Mouse (Mus musculus): Measurements from ENCODE around the gene Rufy3. TPM values are rescaled to one million over a fixed set of nuclear protein-coding genes. Genes with fewer than 3 reads are reported as not detected.

Rufy3 gene
- polyA plus RNA-seq, 1 experiment from 2014 or later = 10.8 TPM

DNA sequence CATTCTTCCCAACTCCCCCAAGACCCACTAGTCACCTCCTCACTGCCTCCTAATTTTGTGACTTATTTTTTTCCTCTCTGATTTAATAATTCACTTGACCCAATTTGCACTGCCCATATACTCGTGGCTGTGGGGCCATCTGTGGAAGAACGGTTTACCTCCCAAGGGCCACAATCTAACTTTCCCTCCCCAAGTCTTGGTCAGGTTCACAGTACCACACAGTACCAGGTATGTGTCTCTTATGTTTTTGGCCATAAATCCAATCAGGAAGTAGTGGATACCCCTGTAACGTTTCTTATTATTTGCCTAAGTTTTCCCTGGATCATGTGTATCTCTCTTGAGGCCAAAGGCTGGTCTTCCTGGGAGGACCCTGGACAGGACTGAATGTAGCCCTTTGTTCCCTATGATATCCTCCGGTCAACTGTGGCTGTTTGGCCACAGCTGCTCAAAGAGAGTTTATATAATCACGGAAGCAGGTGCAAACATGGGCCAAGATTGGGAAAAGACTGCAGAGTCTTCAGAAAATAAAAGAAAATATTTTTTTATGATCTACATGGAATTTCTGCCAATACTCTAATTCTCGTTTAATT lies 126.8 kb downstream of the Rufy3 start:
- no peaks in the 10 kb centered on the region for H3K4me1 ChIP-seq (replicated peaks; ENCODE audit: control insufficient read depth, insufficient read depth, low read length)

GRCm38 (mm10) chr5:88692586-88692985 lies 127.7 kb downstream of the Rufy3 start:
- ATAC-seq = no peak

More for the DNA sequence above, 126.8 kb downstream of the Rufy3 start:
- Histone ChIP-seq H3K27ac (ENCODE audit: low read depth, low read length) (no peak overlapping the region), H3K36me3 (ENCODE audit: control insufficient read depth, insufficient read depth) (no peaks in the 10 kb centered on the region), H3K9me3 (ENCODE audit: control insufficient read depth) (no peaks in the 10 kb centered on the region), H3K9ac (ENCODE audit: low read depth, low read length) (no peak overlapping the region), H3K27me3 (replicated peaks; ENCODE audit: control insufficient read depth, insufficient read depth, low read length) (no peaks in the 10 kb centered on the region), H3K4me3 (ENCODE audit: low read depth, low read length) (no peak overlapping the region), H3K4me2 (replicated peaks; ENCODE audit: low read depth) (no peak overlapping the region)
- no peak for ATAC-seq
- no peak for TF ChIP-seq CTCF (IDR thresholded peaks at IDR 0.05; ENCODE audit: low read depth)
- 28% methylated on average over 6 of the region's 6 CpGs for WGBS

DNA sequence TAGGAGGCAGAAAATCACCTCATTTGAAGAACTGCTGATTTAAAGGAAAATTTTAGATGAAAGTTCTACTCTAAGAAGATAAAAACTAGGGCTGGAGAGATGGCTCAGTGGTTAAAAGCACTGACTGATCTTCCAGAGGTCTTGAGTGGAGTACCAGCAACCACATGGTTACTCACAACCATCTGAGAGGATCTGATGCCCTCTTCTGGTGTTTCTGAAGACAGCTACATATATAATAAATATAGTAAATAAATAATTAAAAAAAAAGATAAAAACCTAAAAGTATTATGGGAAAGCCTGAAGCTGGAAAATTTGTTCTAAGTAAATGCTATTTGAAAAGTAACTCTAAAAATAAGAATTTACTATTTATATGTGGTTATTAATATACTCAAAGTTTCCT lies 128.2 kb downstream of the Rufy3 start:
- ATAC-seq = no peak
- Histone ChIP-seq H3K36me3 (ENCODE audit: control insufficient read depth, insufficient read depth) (no peaks in the 10 kb centered on the region), H3K9ac (ENCODE audit: low read depth, low read length) (no peak overlapping the region), H3K4me1 (replicated peaks; ENCODE audit: control insufficient read depth, insufficient read depth, low read length) (no peaks in the 10 kb centered on the region), H3K4me2 (replicated peaks; ENCODE audit: low read depth) (no peak overlapping the region), H3K9me3 (ENCODE audit: control insufficient read depth) (no peaks in the 10 kb centered on the region), H3K4me3 (ENCODE audit: low read depth, low read length) (no peak overlapping the region), H3K27ac (ENCODE audit: low read depth, low read length) (no peak overlapping the region), H3K27me3 (replicated peaks; ENCODE audit: control insufficient read depth, insufficient read depth, low read length) (no peaks in the 10 kb centered on the region)
- no peak for TF ChIP-seq CTCF (IDR thresholded peaks at IDR 0.05; ENCODE audit: low read depth)

More at GRCm38 (mm10) chr5:88692586-88692985, 127.7 kb downstream of the Rufy3 start:
- Histone ChIP-seq H3K27ac (ENCODE audit: low read depth, low read length) (no peak overlapping the region), H3K9ac (ENCODE audit: low read depth, low read length) (no peak overlapping the region), H3K4me3 (ENCODE audit: low read depth, low read length) (no peak overlapping the region), H3K36me3 (ENCODE audit: control insufficient read depth, insufficient read depth) (no peaks in the 10 kb centered on the region), H3K27me3 (replicated peaks; ENCODE audit: control insufficient read depth, insufficient read depth, low read length) (no peaks in the 10 kb centered on the region), H3K4me2 (replicated peaks; ENCODE audit: low read depth) (no peak overlapping the region), H3K4me1 (replicated peaks; ENCODE audit: control insufficient read depth, insufficient read depth, low read length) (no peaks in the 10 kb centered on the region), H3K9me3 (ENCODE audit: control insufficient read depth) (no peaks in the 10 kb centered on the region)
- TF ChIP-seq CTCF (IDR thresholded peaks at IDR 0.05; ENCODE audit: low read depth) = no peak
- WGBS = 93% methylated on average over 4 of the region's 4 CpGs

DNA sequence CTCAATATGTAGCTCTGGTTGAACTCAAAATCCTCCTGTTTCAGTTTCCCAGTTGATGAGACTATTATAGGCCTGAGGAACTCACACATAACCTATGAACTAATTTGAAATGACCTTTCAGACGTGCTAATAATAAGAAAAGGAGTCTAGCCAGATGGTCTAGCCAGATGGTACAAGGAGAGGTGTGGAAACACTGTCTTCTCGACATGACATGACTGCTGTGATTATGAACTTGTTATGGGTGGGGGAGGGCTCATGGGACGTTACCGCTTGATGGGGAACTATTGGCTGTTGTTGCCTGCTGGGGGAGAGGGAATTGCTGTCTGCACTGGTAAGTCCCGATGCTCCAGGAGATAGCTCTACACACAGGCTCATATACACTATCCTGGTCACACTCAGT lies 132.5 kb downstream of the Rufy3 start:
- no peak overlapping the region for H3K27ac ChIP-seq (ENCODE audit: low read depth, low read length)
- no peak for TF ChIP-seq CTCF (IDR thresholded peaks at IDR 0.05; ENCODE audit: low read depth)
- H3K27me3 ChIP-seq (replicated peaks; ENCODE audit: control insufficient read depth, insufficient read depth, low read length) = no peaks in the 10 kb centered on the region
- H3K4me2 ChIP-seq (replicated peaks; ENCODE audit: low read depth) = no peak overlapping the region
- WGBS = 77% methylated on average over 5 of the region's 5 CpGs
- no peak for ATAC-seq
- no peaks in the 10 kb centered on the region for H3K36me3 ChIP-seq (ENCODE audit: control insufficient read depth, insufficient read depth)
- no peaks in the 10 kb centered on the region for H3K9me3 ChIP-seq (ENCODE audit: control insufficient read depth)
- H3K9ac ChIP-seq (ENCODE audit: low read depth, low read length) = no peak overlapping the region
- H3K4me1 ChIP-seq (replicated peaks; ENCODE audit: control insufficient read depth, insufficient read depth, low read length) = no peaks in the 10 kb centered on the region
- no peak overlapping the region for H3K4me3 ChIP-seq (ENCODE audit: low read depth, low read length)

GRCm38 (mm10) chr5:88699251-88699913 lies 134.5 kb downstream of the Rufy3 start:
- no peak for ATAC-seq
- Histone ChIP-seq H3K27ac (ENCODE audit: low read depth, low read length) (no peak overlapping the region), H3K27me3 (replicated peaks; ENCODE audit: control insufficient read depth, insufficient read depth, low read length) (no peaks in the 10 kb centered on the region), H3K9me3 (ENCODE audit: control insufficient read depth) (no peaks in the 10 kb centered on the region), H3K9ac (ENCODE audit: low read depth, low read length) (no peak overlapping the region), H3K4me1 (replicated peaks; ENCODE audit: control insufficient read depth, insufficient read depth, low read length) (no peaks in the 10 kb centered on the region), H3K36me3 (ENCODE audit: control insufficient read depth, insufficient read depth) (no peaks in the 10 kb centered on the region), H3K4me2 (replicated peaks; ENCODE audit: low read depth) (no peak overlapping the region), H3K4me3 (ENCODE audit: low read depth, low read length) (no peak overlapping the region)
- WGBS = 44% methylated on average over 4 of the region's 4 CpGs
- TF ChIP-seq CTCF (IDR thresholded peaks at IDR 0.05; ENCODE audit: low read depth) = no peak

Other genes starting within 250 kb of the Rufy3 start
- gene Prol1, start 247.7 kb upstream of the Rufy3 start, polyA plus RNA-seq (2015; fragmentation: Nextera tagmentation; extraction: Ambion mirVana) = not detected in 2 replicates
- 0.16 TPM in 1 of 2 replicates, not detected in the other for gene Amtn, start 188.9 kb upstream of the Rufy3 start, polyA plus RNA-seq (2015; fragmentation: Nextera tagmentation; extraction: Ambion mirVana)
- not detected in 2 replicates for gene Ambn, start 109.0 kb upstream of the Rufy3 start, polyA plus RNA-seq (2015; fragmentation: Nextera tagmentation; extraction: Ambion mirVana)
- gene Enam, start 77.1 kb upstream of the Rufy3 start, polyA plus RNA-seq (2015; fragmentation: Nextera tagmentation; extraction: Ambion mirVana) = not detected in 2 replicates
- gene Jchain, start 37.1 kb upstream of the Rufy3 start, polyA plus RNA-seq (2015; fragmentation: Nextera tagmentation; extraction: Ambion mirVana) = 0.10 TPM in 1 of 2 replicates, not detected in the other
- gene Utp3, start 10.6 kb upstream of the Rufy3 start, polyA plus RNA-seq (2015; fragmentation: Nextera tagmentation; extraction: Ambion mirVana) = 27.8 and 31.1 TPM in 2 replicates
- 31.2 and 33.1 TPM in 2 replicates for gene Grsf1, start 111.1 kb downstream of the Rufy3 start, polyA plus RNA-seq (2015; fragmentation: Nextera tagmentation; extraction: Ambion mirVana)
- 8.0 and 9.6 TPM in 2 replicates for gene Mob1b, start 155.8 kb downstream of the Rufy3 start, polyA plus RNA-seq (2015; fragmentation: Nextera tagmentation; extraction: Ambion mirVana)
- gene Dck, start 200.0 kb downstream of the Rufy3 start, polyA plus RNA-seq (2015; fragmentation: Nextera tagmentation; extraction: Ambion mirVana) = 10.7 and 11.1 TPM in 2 replicates

Measured in intestine, postnatal 0 days (tissue).